Mouse (Mus musculus): Measurements from ENCODE around the gene 2310034G01Rik. TPM values are rescaled to one million over a fixed set of nuclear protein-coding genes. Genes with fewer than 3 reads are reported as not detected.

The 2310034G01Rik gene
- polyA plus RNA-seq, 1 experiment from 2014 or later, result 1.7 TPM

GRCm38 (mm10) chr19:46305432-46306267 lies 44.5 kb downstream of the 2310034G01Rik start:
- ATAC-seq (ENCODE audit: low FRiP score, low TSS enrichment), result peak; percentile 72
- no peaks in the 10 kb centered on the region; the same call in 1 of the 2 replicates for H3K4me1 ChIP-seq (replicated peaks; ENCODE audit: control insufficient read depth, insufficient read depth)
- DNase-seq (ENCODE audit: low spot score), result peak; percentile 93
- H3K4me3 ChIP-seq (ENCODE audit: low read depth, low read length), result peak overlapping the region; percentile 79
- no peaks in the 10 kb centered on the region for H3K9me3 ChIP-seq (ENCODE audit: control insufficient read depth, low read length)
- WGBS, result under 1% methylated on average over 39 of the region's 43 CpGs
- H3K27me3 ChIP-seq (ENCODE audit: control insufficient read depth, insufficient read depth, low read length), result no peaks in the 10 kb centered on the region
- H3K9ac ChIP-seq (ENCODE audit: low read length), result peak overlapping the region; percentile 75
- H3K27ac ChIP-seq (replicated peaks), result peak overlapping the region; percentile 90
- H3K4me2 ChIP-seq (replicated peaks; ENCODE audit: low read depth), result peak overlapping the region; percentile 97
- peaks cover 12% of the 10 kb centered on the region for H3K36me3 ChIP-seq (ENCODE audit: control insufficient read depth, insufficient read depth, low read length)
- TF ChIP-seq EP300 (optimal IDR thresholded peaks at IDR 0.05) (no peak), CTCF (IDR thresholded peaks at IDR 0.05; ENCODE audit: low read depth) (peak; percentile 5; the same call in 1 of the 2 replicates)

- ATAC-seq (ENCODE audit: low FRiP score, low TSS enrichment) (peak; percentile 39), DNase-seq (ENCODE audit: low spot score) (peak; percentile 63)
- under 1% methylated on average over 34 of the region's 34 CpGs for whole genome bisulfite sequencing
- H3K4me3 ChIP-seq (ENCODE audit: low read depth, low read length), result peak overlapping the region; percentile 79
- peak overlapping the region; percentile 97 for H3K4me2 ChIP-seq (replicated peaks; ENCODE audit: low read depth)
- no peaks in the 10 kb centered on the region; the same call in 1 of the 2 replicates for H3K4me1 ChIP-seq (replicated peaks; ENCODE audit: control insufficient read depth, insufficient read depth)
- H3K27me3 ChIP-seq (ENCODE audit: control insufficient read depth, insufficient read depth, low read length), result no peaks in the 10 kb centered on the region
- peak overlapping the region; percentile 90 for H3K27ac ChIP-seq (replicated peaks)
- peak overlapping the region; percentile 75 for H3K9ac ChIP-seq (ENCODE audit: low read length)
- TF ChIP-seq CTCF (IDR thresholded peaks at IDR 0.05; ENCODE audit: low read depth) (no peak), EP300 (optimal IDR thresholded peaks at IDR 0.05) (no peak)
- no peaks in the 10 kb centered on the region for H3K9me3 ChIP-seq (ENCODE audit: control insufficient read depth, low read length)
- H3K36me3 ChIP-seq (ENCODE audit: control insufficient read depth, insufficient read depth, low read length), result peaks cover 6% of the 10 kb centered on the region; the same call in 1 of the 2 replicates
These were observed 45.2 kb downstream of the 2310034G01Rik start for GRCm38 (mm10) chr19:46304908-46305333.

- peak within 1 kb of the TSS; percentile 75 for H3K9ac ChIP-seq (ENCODE audit: low read length)
- peak within 1 kb of the TSS; percentile 79 for H3K4me3 ChIP-seq (ENCODE audit: low read depth, low read length)
- peaks cover 5% of the 10 kb centered on the region; the same call in 1 of the 2 replicates for H3K36me3 ChIP-seq (ENCODE audit: control insufficient read depth, insufficient read depth, low read length)
- H3K27me3 ChIP-seq (ENCODE audit: control insufficient read depth, insufficient read depth, low read length), result no peaks in the 10 kb centered on the region
- TF ChIP-seq EP300 (optimal IDR thresholded peaks at IDR 0.05) (peak; percentile 80), CTCF (IDR thresholded peaks at IDR 0.05; ENCODE audit: low read depth) (peak; percentile 92)
- DNase-seq (ENCODE audit: low spot score) (peak; percentile 97), ATAC-seq (ENCODE audit: low FRiP score, low TSS enrichment) (peak; percentile 93)
- peak within 1 kb of the TSS; percentile 97 for H3K4me2 ChIP-seq (replicated peaks; ENCODE audit: low read depth)
- WGBS, result under 1% methylated on average over 39 of the region's 39 CpGs
- peak within 1 kb of the TSS; percentile 90 for H3K27ac ChIP-seq (replicated peaks)
- no peaks in the 10 kb centered on the region; the same call in 1 of the 2 replicates for H3K4me1 ChIP-seq (replicated peaks; ENCODE audit: control insufficient read depth, insufficient read depth)
- no peaks in the 10 kb centered on the region for H3K9me3 ChIP-seq (ENCODE audit: control insufficient read depth, low read length)
These were observed 45.8 kb downstream of the 2310034G01Rik start, which contains the start of gene Nfkb2 for GRCm38 (mm10) chr19:46304216-46304841. TSS of gene Nfkb2 (plus strand) at chr19:46304320.

GRCm38 (mm10) chr19:46303251-46304215 lies 46.6 kb downstream of the 2310034G01Rik start:
- TF ChIP-seq CTCF (IDR thresholded peaks at IDR 0.05; ENCODE audit: low read depth) (no peak), EP300 (optimal IDR thresholded peaks at IDR 0.05) (no peak)

GRCm38 (mm10) chr19:46302551-46302950 lies 47.6 kb downstream of the 2310034G01Rik start:
- Histone ChIP-seq H3K27ac (replicated peaks) (no peak overlapping the region), H3K4me3 (ENCODE audit: low read depth, low read length) (no peak overlapping the region), H3K4me2 (replicated peaks; ENCODE audit: low read depth) (no peak overlapping the region), H3K9ac (ENCODE audit: low read length) (no peak overlapping the region), H3K9me3 (ENCODE audit: control insufficient read depth, low read length) (no peaks in the 10 kb centered on the region), H3K27me3 (ENCODE audit: control insufficient read depth, insufficient read depth, low read length) (no peaks in the 10 kb centered on the region), H3K36me3 (ENCODE audit: control insufficient read depth, insufficient read depth, low read length) (peaks cover 3% of the 10 kb centered on the region; the same call in 1 of the 2 replicates), H3K4me1 (replicated peaks; ENCODE audit: control insufficient read depth, insufficient read depth) (no peaks in the 10 kb centered on the region; the same call in 1 of the 2 replicates)
- no peak for DNase-seq (ENCODE audit: low spot score)
- no peak for ATAC-seq (ENCODE audit: low FRiP score, low TSS enrichment)
- 94% methylated on average over 4 of the region's 4 CpGs for WGBS
- TF ChIP-seq CTCF (IDR thresholded peaks at IDR 0.05; ENCODE audit: low read depth), result no peak
- TF ChIP-seq EP300 (optimal IDR thresholded peaks at IDR 0.05), result no peak

More at GRCm38 (mm10) chr19:46303251-46304215, 46.6 kb downstream of the 2310034G01Rik start:
- H3K27me3 ChIP-seq (ENCODE audit: control insufficient read depth, insufficient read depth, low read length), result no peaks in the 10 kb centered on the region
- H3K36me3 ChIP-seq (ENCODE audit: control insufficient read depth, insufficient read depth, low read length), result peaks cover 5% of the 10 kb centered on the region; the same call in 1 of the 2 replicates
- H3K4me1 ChIP-seq (replicated peaks; ENCODE audit: control insufficient read depth, insufficient read depth), result no peaks in the 10 kb centered on the region; the same call in 1 of the 2 replicates
- ATAC-seq (ENCODE audit: low FRiP score, low TSS enrichment) (no peak), DNase-seq (ENCODE audit: low spot score) (peak; percentile 70)
- H3K4me3 ChIP-seq (ENCODE audit: low read depth, low read length), result peak overlapping the region; percentile 79
- H3K27ac ChIP-seq (replicated peaks), result peak overlapping the region; percentile 90
- 44% methylated on average over 18 of the region's 18 CpGs for WGBS
- H3K4me2 ChIP-seq (replicated peaks; ENCODE audit: low read depth), result peak overlapping the region; percentile 97
- peak overlapping the region; percentile 35; the same call in 1 of the 2 replicates for H3K9ac ChIP-seq (ENCODE audit: low read length)
- H3K9me3 ChIP-seq (ENCODE audit: control insufficient read depth, low read length), result no peaks in the 10 kb centered on the region

Data from stomach, postnatal 0 days (tissue).